Mouse (Mus musculus) small intestine, adult 2 months (tissue): Measurements from ENCODE around the gene Gm4787. TPM values are rescaled to one million over a fixed set of nuclear protein-coding genes. Genes with fewer than 3 reads are reported as not detected.
"Not testable (repeated sequence)": the region's sequence is repeated elsewhere in the genome, so short reads cannot be mapped to it uniquely, and the experiment has no call there.

Experiments
- H3K27ac ChIP-seq: fragments of 200-500 bp; 2 replicates; pipeline ENCODE4 v1.5.1; 2012; ENCODE audit warnings: low read depth, low read length, control low read depth, inconsistent platforms; ENCODE audit not compliant: insufficient read depth
- H3K27me3 ChIP-seq: fragments of 200-500 bp; 2 replicates; pipeline ENCODE4 v1.6.1; 2012; ENCODE audit warnings: mild to moderate bottlenecking, moderate library complexity, low read length, inconsistent platforms; ENCODE audit not compliant: control insufficient read depth, insufficient read depth
- H3K36me3 ChIP-seq: fragments of 200-500 bp; 2 replicates; pipeline ENCODE4 v1.6.1; 2012; ENCODE audit warnings: mild to moderate bottlenecking, low read length, control low read depth, inconsistent platforms; ENCODE audit not compliant: control insufficient read depth, insufficient read depth
- H3K4me1 ChIP-seq: fragments of 200-500 bp; 2 replicates; pipeline ENCODE4 v1.6.1; 2012; ENCODE audit warnings: low read length, inconsistent platforms, mixed read lengths; ENCODE audit not compliant: control insufficient read depth, insufficient read depth, insufficient read length
- H3K4me3 ChIP-seq: fragments of 200-500 bp; 2 replicates; pipeline ENCODE4 v1.5.1; 2012; ENCODE audit warnings: low read depth, mild to moderate bottlenecking, control low read depth, inconsistent platforms, low read length, moderate library complexity
- CTCF ChIP-seq: fragments of 200-500 bp; IDR thresholded peaks from 2 replicates; pipeline ENCODE4 v1.5.1; 2012; ENCODE audit warnings: low read depth, mild to moderate bottlenecking, control low read depth, inconsistent platforms, low read length, moderate library complexity, mixed read lengths; ENCODE audit not compliant: insufficient replicate concordance, insufficient read length; ENCODE audit errors: extremely low read depth
- POLR2A ChIP-seq: fragments of 200-500 bp; IDR thresholded peaks from 2 replicates; pipeline ENCODE4 v1.6.1; 2012; ENCODE audit warnings: low read depth, mild to moderate bottlenecking, control low read depth, inconsistent platforms, low read length, moderate library complexity
- WGBS: fragments of 180-500 bp; shearing (Covaris S2); methylation state at CpG from one replicate; pipeline ENCODE4 v1.1.7; 2018; 5-methylcytosine and 5-hydroxymethylcytosine counted together
- polyA plus RNA-seq: library from polyadenylated mRNA; depleted of rRNA; stranded (reverse); fragments of >200 nt; gene quantifications from 2 replicates; pipeline ENCODE4 v1.2.3, GENCODE M21; 2012; rRNA removed

Gm4787 gene
- 0.05 and 0.10 TPM in 2 replicates for polyA plus RNA-seq

- not testable (repeated sequence) for H3K4me1 ChIP-seq, H3K4me3 ChIP-seq, H3K27me3 ChIP-seq, H3K36me3 ChIP-seq, H3K27ac ChIP-seq
- 91% methylated on average over 1 of the region's 1 CpGs for WGBS
These were observed at the start of gene Gm4787 for GRCm38 (mm10) chr12:81379364-81379763. Gm4787 (minus strand) TSS chr12:81379464.

DNA sequence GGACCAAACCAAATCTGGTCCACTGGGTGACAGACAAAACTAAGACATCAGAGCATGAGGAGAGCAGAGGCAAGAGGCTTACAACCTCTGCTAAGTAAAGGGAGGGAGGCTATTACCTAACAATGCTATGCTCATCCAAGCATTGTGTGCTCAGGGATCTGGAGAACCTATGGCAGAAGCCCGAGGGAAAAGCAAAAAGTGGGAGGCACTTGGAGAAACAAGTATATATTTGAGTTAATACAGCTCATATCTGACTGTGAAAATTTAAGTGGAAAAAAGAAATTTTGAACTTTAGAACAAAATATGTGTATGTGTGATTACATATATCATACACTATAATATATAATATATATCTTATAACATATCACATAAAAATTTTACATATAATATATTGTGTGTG lies 42.6 kb upstream of the Gm4787 start, which contains the start of gene Adam4:
TSS of gene Adam4 (minus strand) at position 101 of the 400 bp plus-strand sequence.
- Histone ChIP-seq H3K36me3 (no peaks in the 10 kb centered on the region), H3K27ac (no peak within 1 kb of the TSS), H3K4me1 (no peaks in the 10 kb centered on the region), H3K4me3 (no peak within 1 kb of the TSS), H3K27me3 (no peaks in the 10 kb centered on the region)
- no peak for TF ChIP-seq CTCF
- TF ChIP-seq POLR2A = no peak
- 97% methylated on average over 1 of the region's 1 CpGs for WGBS

DNA sequence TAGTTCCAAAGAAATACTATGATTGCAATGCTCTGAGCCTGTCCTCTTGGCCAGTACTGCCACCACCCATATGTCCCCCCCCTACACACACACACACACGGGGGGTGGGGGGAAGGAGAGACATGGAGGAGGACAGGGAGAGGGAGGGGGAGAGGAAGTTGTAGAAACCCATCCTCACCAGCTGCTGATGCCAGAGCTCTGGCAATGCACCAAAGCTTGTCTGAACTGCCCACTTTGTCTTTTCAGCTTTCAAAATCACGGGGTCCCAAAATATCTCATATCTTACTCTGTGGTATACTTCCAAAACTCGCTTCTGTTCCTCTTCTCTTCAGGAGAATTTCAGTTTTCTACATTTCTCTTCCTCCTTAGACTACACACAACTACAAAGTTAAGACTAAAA lies 33.9 kb upstream of the Gm4787 start:
- Histone ChIP-seq H3K4me1 (no peaks in the 10 kb centered on the region), H3K27ac (no peak overlapping the region), H3K4me3 (no peak overlapping the region), H3K27me3 (no peaks in the 10 kb centered on the region), H3K36me3 (no peaks in the 10 kb centered on the region)
- TF ChIP-seq POLR2A = no peak
- no peak for TF ChIP-seq CTCF
- 70% methylated on average over 3 of the region's 3 CpGs for WGBS

GRCm38 (mm10) chr12:81408966-81409365 lies 29.7 kb upstream of the Gm4787 start:
- H3K27ac ChIP-seq = no peak overlapping the region
- TF ChIP-seq POLR2A = no peak
- TF ChIP-seq CTCF = no peak
- H3K4me1 ChIP-seq = no peaks in the 10 kb centered on the region
- no peaks in the 10 kb centered on the region for H3K36me3 ChIP-seq
- 58% methylated on average over 3 of the region's 3 CpGs for WGBS
- no peaks in the 10 kb centered on the region for H3K27me3 ChIP-seq
- H3K4me3 ChIP-seq = no peak overlapping the region

DNA sequence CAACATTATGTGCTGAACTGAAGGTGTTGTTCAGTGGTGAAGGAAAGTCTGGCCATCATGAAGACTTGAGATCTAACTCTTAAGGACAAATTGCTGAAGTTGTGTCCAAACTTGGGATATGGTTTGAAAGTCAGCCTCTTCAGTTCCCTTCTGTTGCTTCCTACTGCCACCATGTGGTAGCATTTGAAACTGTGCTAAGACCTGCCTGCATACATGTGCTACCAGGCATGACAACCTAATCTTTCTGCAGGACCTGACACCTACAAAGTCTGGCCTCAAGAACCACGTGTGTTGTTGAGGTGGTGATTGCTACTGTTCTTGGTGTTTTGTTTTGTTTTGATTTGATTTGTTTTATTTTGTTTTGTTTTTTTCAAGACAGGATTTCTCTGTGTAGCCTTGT lies 22.9 kb upstream of the Gm4787 start:
- H3K27me3 ChIP-seq = no peaks in the 10 kb centered on the region
- H3K4me3 ChIP-seq = no peak overlapping the region
- WGBS = 8% methylated on average over 1 of the region's 1 CpGs
- no peaks in the 10 kb centered on the region for H3K36me3 ChIP-seq
- peak overlapping the region; percentile 58 for H3K27ac ChIP-seq
- TF ChIP-seq POLR2A (no peak), CTCF (no peak)
- H3K4me1 ChIP-seq = peaks cover 3% of the 10 kb centered on the region; the same call in 1 of the 2 replicates

DNA sequence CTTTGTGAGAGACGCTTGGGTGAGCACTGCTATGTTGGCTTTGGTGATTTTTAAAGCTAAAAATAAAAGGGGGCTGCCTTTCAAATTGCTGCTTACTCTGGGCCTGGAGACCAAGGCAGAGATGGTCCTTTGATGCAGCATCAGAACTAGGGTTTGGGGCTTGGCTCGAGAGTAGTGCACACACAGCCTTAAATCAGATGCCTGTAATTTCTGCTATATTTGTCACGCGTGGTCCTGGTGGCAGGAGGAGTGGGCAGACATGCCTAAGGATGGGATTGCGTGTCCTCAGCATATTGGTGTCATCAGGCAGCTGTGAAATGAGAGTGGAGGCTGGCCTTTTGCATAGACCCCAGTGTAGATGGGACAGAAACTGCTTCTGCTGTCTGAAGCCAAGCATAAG lies 45.4 kb downstream of the Gm4787 start:
- Histone ChIP-seq H3K4me3 (no peak overlapping the region), H3K27me3 (peaks cover 32% of the 10 kb centered on the region), H3K27ac (no peak overlapping the region), H3K4me1 (0 out of 2 replicates have a peak, but pooled peaks cover 4% of the 10 kb centered on the region), H3K36me3 (no peaks in the 10 kb centered on the region)
- TF ChIP-seq CTCF = no peak
- no peak for TF ChIP-seq POLR2A
- 82% methylated on average over 5 of the region's 5 CpGs for WGBS

DNA sequence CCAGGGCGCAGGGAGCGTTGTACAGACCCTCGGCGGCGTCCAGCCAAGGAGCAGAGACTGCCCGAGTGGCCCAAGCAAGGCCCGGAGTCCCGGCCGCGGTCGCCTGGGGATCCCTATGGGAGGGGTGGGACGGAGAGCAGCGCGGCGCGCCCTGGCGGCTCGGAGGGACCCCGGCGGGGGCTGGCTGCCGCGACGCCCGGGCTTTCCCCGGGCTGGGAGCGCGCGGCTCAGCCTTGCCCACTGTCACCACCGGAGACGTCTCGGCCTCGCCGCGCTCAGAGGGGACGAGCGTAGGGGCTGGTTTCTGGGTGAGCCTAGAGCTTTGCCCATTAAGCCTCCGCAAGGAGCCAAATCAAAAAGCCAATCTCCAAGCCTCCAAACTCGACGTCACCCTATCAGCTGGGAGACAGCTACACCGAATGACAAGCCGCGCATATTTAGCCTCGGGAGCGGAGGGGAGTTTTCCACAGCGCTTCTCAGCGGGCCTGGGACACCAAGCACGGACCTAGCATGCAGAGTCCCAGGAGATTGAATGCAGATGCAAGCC lies 46.3 kb downstream of the Gm4787 start, which contains the start of gene Slc8a3:
TSS of gene Slc8a3 (minus strand) at position 306 of the 547 bp plus-strand sequence.
- H3K4me1 ChIP-seq = 0 out of 2 replicates have a peak, but pooled peaks cover 4% of the 10 kb centered on the region
- no peaks in the 10 kb centered on the region for H3K36me3 ChIP-seq
- no peak within 1 kb of the TSS for H3K27ac ChIP-seq
- no peak for TF ChIP-seq CTCF
- TF ChIP-seq POLR2A = no peak
- peaks cover 32% of the 10 kb centered on the region for H3K27me3 ChIP-seq
- WGBS = 2% methylated on average over 47 of the region's 47 CpGs
- H3K4me3 ChIP-seq = peak within 1 kb of the TSS; percentile 56
